Mouse (Mus musculus): ENCODE measurements around the gene Cd300lf. TPM values are rescaled to one million over a fixed set of nuclear protein-coding genes. Genes with fewer than 3 reads are reported as not detected.
A peak's percentile ranks its signal among the peaks of the same experiment; 100 is the strongest.

Cd300lf gene
- polyA plus RNA-seq, 1 experiment from 2014 or later = 0.19 TPM

DNA sequence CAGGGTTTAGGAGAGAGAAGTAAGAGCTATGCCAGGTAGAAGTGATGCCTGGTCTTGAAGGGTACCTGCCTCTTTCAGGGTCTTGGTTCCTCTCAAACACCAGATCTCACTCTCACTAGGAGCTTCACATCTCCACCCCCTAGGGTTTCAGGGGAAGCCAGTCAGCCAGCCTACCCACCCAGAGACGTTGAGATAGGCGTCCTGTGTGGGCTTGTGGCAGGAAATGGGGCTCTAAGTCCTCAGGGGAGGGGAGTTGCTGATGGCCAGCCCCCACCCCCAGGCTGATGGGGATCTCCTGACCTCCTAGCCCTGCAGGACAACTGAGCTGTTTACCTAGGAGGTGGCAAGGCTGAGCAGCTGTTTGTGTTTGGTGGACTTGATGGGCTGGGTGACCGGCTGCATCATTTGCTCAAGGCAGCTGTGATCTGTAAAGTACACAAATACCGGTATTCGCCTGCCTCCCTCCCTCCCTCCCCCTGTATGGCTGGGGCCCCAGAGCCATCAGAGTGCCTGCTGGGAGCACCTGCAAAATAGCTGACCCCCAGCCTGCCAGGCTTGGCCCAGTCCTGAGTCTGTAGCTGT lies 21.4 kb upstream of the Cd300lf start:
- ATAC-seq (ENCODE audit: insufficient number of reproducible peaks, low FRiP score, low TSS enrichment, low read depth) = no peak
- H3K4me1 ChIP-seq (ENCODE audit: control insufficient read depth, insufficient read depth, low read length) = peaks cover 20% of the 10 kb centered on the region
- no peak for DNase-seq (ENCODE audit: low spot score)
- no peak overlapping the region for H3K9ac ChIP-seq (ENCODE audit: low read length)
- H3K9me3 ChIP-seq (ENCODE audit: control insufficient read depth, low read length) = no peaks in the 10 kb centered on the region
- H3K36me3 ChIP-seq (ENCODE audit: control insufficient read depth, insufficient read depth, low read length) = no peaks in the 10 kb centered on the region
- H3K4me2 ChIP-seq (ENCODE audit: low read depth, severe bottlenecking) = no peak overlapping the region
- H3K27me3 ChIP-seq (ENCODE audit: control insufficient read depth, insufficient read depth, low read length) = peaks cover 16% of the 10 kb centered on the region
- H3K27ac ChIP-seq (replicated peaks; ENCODE audit: low read depth, low read length) = no peak overlapping the region
- H3K4me3 ChIP-seq (ENCODE audit: low read depth, low read length) = no peak overlapping the region
- WGBS = 2% methylated on average over 5 of the region's 5 CpGs

DNA sequence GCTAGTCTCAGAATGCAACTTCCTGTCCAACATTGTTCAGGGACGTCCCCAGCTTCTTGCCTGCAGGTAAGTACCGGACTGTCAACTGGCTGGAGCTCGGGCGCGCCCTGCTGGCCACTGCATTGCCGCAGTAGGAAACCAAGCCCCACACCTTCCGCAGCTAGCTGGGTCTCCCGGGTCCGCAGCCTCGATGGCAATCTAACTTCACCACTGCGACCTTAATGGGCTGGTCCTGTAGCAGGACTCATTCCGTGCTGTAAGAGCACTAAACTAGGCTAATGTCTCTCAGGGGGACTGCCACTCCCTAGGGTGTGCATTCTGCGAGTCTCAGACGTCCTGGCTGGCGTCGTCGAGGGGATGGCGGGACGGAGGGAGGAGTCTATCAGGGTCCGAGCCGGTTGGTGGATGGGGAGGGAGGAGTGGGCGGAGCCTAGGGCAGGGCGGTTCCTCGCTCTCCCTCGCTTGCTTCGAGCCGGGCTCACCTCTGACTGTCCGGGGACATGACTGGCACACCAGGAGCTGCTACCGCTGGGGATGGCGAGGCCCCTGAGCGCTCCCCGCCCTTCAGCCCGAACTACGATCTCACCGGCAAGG lies 20.0 kb upstream of the Cd300lf start:
- Histone ChIP-seq H3K36me3 (ENCODE audit: control insufficient read depth, insufficient read depth, low read length) (no peaks in the 10 kb centered on the region), H3K4me3 (ENCODE audit: low read depth, low read length) (peak overlapping the region; percentile 24; the same call in 1 of the 2 replicates), H3K9ac (ENCODE audit: low read length) (no peak overlapping the region), H3K4me1 (ENCODE audit: control insufficient read depth, insufficient read depth, low read length) (peaks cover 20% of the 10 kb centered on the region), H3K27ac (replicated peaks; ENCODE audit: low read depth, low read length) (no peak overlapping the region), H3K27me3 (ENCODE audit: control insufficient read depth, insufficient read depth, low read length) (peaks cover 16% of the 10 kb centered on the region), H3K4me2 (ENCODE audit: low read depth, severe bottlenecking) (peak overlapping the region; percentile 42), H3K9me3 (ENCODE audit: control insufficient read depth, low read length) (no peaks in the 10 kb centered on the region)
- DNase-seq (ENCODE audit: low spot score) (peak; percentile 90), ATAC-seq (ENCODE audit: insufficient number of reproducible peaks, low FRiP score, low TSS enrichment, low read depth) (peak; percentile 45)
- WGBS = under 1% methylated on average over 35 of the region's 35 CpGs

GRCm38 (mm10) chr11:115153088-115153487 lies 19.3 kb upstream of the Cd300lf start:
- H3K36me3 ChIP-seq (ENCODE audit: control insufficient read depth, insufficient read depth, low read length) = no peaks in the 10 kb centered on the region
- H3K9ac ChIP-seq (ENCODE audit: low read length) = no peak overlapping the region
- no peak for DNase-seq (ENCODE audit: low spot score)
- H3K4me2 ChIP-seq (ENCODE audit: low read depth, severe bottlenecking) = no peak overlapping the region
- peaks cover 16% of the 10 kb centered on the region for H3K27me3 ChIP-seq (ENCODE audit: control insufficient read depth, insufficient read depth, low read length)
- WGBS = 77% methylated on average over 9 of the region's 9 CpGs
- no peaks in the 10 kb centered on the region for H3K9me3 ChIP-seq (ENCODE audit: control insufficient read depth, low read length)
- H3K4me3 ChIP-seq (ENCODE audit: low read depth, low read length) = no peak overlapping the region
- H3K27ac ChIP-seq (replicated peaks; ENCODE audit: low read depth, low read length) = no peak overlapping the region
- ATAC-seq (ENCODE audit: insufficient number of reproducible peaks, low FRiP score, low TSS enrichment, low read depth) = no peak
- peaks cover 19% of the 10 kb centered on the region for H3K4me1 ChIP-seq (ENCODE audit: control insufficient read depth, insufficient read depth, low read length)

- peak overlapping the region; percentile 58 for H3K4me2 ChIP-seq (ENCODE audit: low read depth, severe bottlenecking)
- H3K4me3 ChIP-seq (ENCODE audit: low read depth, low read length) = peak overlapping the region; percentile 28
- DNase-seq (ENCODE audit: low spot score) = peak; percentile 90
- peak overlapping the region; percentile 43 for H3K9ac ChIP-seq (ENCODE audit: low read length)
- H3K4me1 ChIP-seq (ENCODE audit: control insufficient read depth, insufficient read depth, low read length) = peaks cover 15% of the 10 kb centered on the region; the same call in 1 of the 2 replicates
- 7% methylated on average over 15 of the region's 15 CpGs for WGBS
- H3K9me3 ChIP-seq (ENCODE audit: control insufficient read depth, low read length) = no peaks in the 10 kb centered on the region
- peaks cover 14% of the 10 kb centered on the region for H3K27me3 ChIP-seq (ENCODE audit: control insufficient read depth, insufficient read depth, low read length)
- H3K36me3 ChIP-seq (ENCODE audit: control insufficient read depth, insufficient read depth, low read length) = no peaks in the 10 kb centered on the region
- H3K27ac ChIP-seq (replicated peaks; ENCODE audit: low read depth, low read length) = no peak overlapping the region
- ATAC-seq (ENCODE audit: insufficient number of reproducible peaks, low FRiP score, low TSS enrichment, low read depth) = peak; percentile 52; the same call in 1 of the 2 replicates
These were observed 18.1 kb upstream of the Cd300lf start for GRCm38 (mm10) chr11:115151755-115152429.

DNA sequence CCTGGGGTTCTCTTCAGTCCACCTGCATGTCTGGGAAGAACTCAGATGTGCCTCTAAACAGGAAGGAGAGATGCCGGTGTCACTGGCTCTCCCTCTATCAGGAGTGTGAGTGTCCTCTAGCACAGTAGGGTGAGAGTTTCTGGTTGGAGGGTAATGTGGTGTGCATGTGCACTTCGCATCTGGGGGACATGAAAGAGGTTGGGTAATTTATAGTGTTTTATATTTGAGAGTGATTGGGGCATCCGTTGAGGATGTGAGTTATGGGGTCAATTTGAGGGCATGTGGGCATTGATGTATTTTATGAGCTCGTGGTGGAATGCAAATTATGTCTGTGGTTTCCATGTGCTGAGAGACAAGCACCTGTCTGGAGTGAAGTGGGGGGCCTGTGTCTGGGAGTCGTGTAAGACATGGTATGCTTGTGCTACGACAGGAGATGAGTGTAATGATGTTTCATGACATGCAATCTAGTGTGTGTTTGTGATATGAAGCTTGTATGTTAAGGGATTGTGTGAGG lies 17.0 kb upstream of the Cd300lf start:
- Histone ChIP-seq H3K9ac (ENCODE audit: low read length) (no peak overlapping the region), H3K4me3 (ENCODE audit: low read depth, low read length) (no peak overlapping the region), H3K9me3 (ENCODE audit: control insufficient read depth, low read length) (no peaks in the 10 kb centered on the region), H3K27ac (replicated peaks; ENCODE audit: low read depth, low read length) (no peak overlapping the region), H3K4me2 (ENCODE audit: low read depth, severe bottlenecking) (no peak overlapping the region), H3K4me1 (ENCODE audit: control insufficient read depth, insufficient read depth, low read length) (peaks cover 15% of the 10 kb centered on the region; the same call in 1 of the 2 replicates), H3K36me3 (ENCODE audit: control insufficient read depth, insufficient read depth, low read length) (no peaks in the 10 kb centered on the region), H3K27me3 (ENCODE audit: control insufficient read depth, insufficient read depth, low read length) (peaks cover 10% of the 10 kb centered on the region)
- 45% methylated on average over 6 of the region's 6 CpGs for WGBS
- no peak for DNase-seq (ENCODE audit: low spot score)
- no peak for ATAC-seq (ENCODE audit: insufficient number of reproducible peaks, low FRiP score, low TSS enrichment, low read depth)

GRCm38 (mm10) chr11:115147813-115148212 lies 14.0 kb upstream of the Cd300lf start:
- no peak overlapping the region for H3K27ac ChIP-seq (replicated peaks; ENCODE audit: low read depth, low read length)
- no peak overlapping the region for H3K4me3 ChIP-seq (ENCODE audit: low read depth, low read length)
- no peaks in the 10 kb centered on the region for H3K9me3 ChIP-seq (ENCODE audit: control insufficient read depth, low read length)
- no peaks in the 10 kb centered on the region for H3K36me3 ChIP-seq (ENCODE audit: control insufficient read depth, insufficient read depth, low read length)
- H3K9ac ChIP-seq (ENCODE audit: low read length) = no peak overlapping the region
- 91% methylated on average over 4 of the region's 4 CpGs for WGBS
- no peaks in the 10 kb centered on the region; the same call in 1 of the 2 replicates for H3K4me1 ChIP-seq (ENCODE audit: control insufficient read depth, insufficient read depth, low read length)
- DNase-seq (ENCODE audit: low spot score) = no peak
- no peaks in the 10 kb centered on the region for H3K27me3 ChIP-seq (ENCODE audit: control insufficient read depth, insufficient read depth, low read length)
- no peak for ATAC-seq (ENCODE audit: insufficient number of reproducible peaks, low FRiP score, low TSS enrichment, low read depth)
- H3K4me2 ChIP-seq (ENCODE audit: low read depth, severe bottlenecking) = no peak overlapping the region

DNA sequence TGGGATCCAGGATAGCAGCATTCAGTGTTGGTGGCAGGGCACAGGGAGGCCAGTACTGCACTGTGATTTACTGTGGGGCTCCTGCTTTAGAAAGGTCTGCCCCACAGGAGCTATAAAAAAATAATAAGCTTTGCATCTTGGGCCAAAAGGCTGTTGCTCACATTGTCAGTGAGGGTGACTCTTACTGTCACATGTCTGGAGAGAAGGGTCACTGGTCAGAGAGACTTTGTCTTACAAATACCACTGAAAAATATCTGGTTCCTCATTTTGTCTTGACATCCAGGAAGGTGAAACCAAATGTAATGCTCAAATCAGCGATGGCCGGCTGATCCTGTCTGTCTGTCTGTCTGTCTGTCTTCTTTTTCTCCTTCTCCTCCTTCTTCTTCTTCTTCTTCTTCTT lies 8.2 kb upstream of the Cd300lf start:
- H3K4me3 ChIP-seq (ENCODE audit: low read depth, low read length) = no peak overlapping the region
- 84% methylated on average over 2 of the region's 2 CpGs for WGBS
- ATAC-seq (ENCODE audit: insufficient number of reproducible peaks, low FRiP score, low TSS enrichment, low read depth) (no peak), DNase-seq (ENCODE audit: low spot score) (no peak)
- H3K27me3 ChIP-seq (ENCODE audit: control insufficient read depth, insufficient read depth, low read length) = no peaks in the 10 kb centered on the region
- no peak overlapping the region for H3K9ac ChIP-seq (ENCODE audit: low read length)
- no peaks in the 10 kb centered on the region for H3K4me1 ChIP-seq (ENCODE audit: control insufficient read depth, insufficient read depth, low read length)
- H3K36me3 ChIP-seq (ENCODE audit: control insufficient read depth, insufficient read depth, low read length) = no peaks in the 10 kb centered on the region
- H3K27ac ChIP-seq (replicated peaks; ENCODE audit: low read depth, low read length) = no peak overlapping the region
- H3K9me3 ChIP-seq (ENCODE audit: control insufficient read depth, low read length) = no peaks in the 10 kb centered on the region
- no peak overlapping the region for H3K4me2 ChIP-seq (ENCODE audit: low read depth, severe bottlenecking)

DNA sequence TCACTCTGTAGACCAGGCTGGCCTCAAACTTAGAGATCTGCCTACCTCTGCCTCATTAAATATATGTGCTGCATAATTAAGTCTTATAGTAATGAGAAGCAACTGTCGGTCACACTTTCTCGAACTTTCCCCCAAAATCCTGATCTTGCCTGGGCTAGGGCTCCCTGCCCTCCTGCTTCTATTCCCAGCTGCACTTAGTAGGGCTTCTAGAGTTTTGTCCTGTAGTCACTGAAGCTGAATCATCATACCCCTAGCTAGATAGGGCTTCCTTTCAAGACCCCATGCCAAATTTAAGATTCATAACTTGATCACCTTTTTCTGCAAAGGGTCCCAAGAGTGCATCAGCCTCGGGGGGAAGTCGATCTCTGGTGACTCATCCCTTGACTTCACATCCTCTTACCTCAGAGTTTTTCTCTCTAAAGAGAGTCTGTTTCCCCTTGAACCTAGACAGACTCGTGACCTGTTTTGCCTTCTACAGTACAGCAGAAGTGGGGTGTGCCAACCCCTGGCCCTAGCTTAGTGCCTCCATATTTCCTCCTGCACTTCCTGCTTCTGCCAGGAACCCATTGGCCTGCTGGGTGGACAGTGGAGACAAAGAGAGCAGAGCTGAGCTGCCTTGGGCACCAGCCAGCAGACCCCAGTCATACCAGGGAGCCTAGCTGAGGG lies 4.9 kb upstream of the Cd300lf start:
- H3K36me3 ChIP-seq (ENCODE audit: control insufficient read depth, insufficient read depth, low read length) = no peaks in the 10 kb centered on the region
- H3K4me2 ChIP-seq (ENCODE audit: low read depth, severe bottlenecking) = no peak overlapping the region
- H3K9ac ChIP-seq (ENCODE audit: low read length) = no peak overlapping the region
- no peak overlapping the region for H3K27ac ChIP-seq (replicated peaks; ENCODE audit: low read depth, low read length)
- 82% methylated on average over 5 of the region's 5 CpGs for WGBS
- DNase-seq (ENCODE audit: low spot score) (no peak), ATAC-seq (ENCODE audit: insufficient number of reproducible peaks, low FRiP score, low TSS enrichment, low read depth) (no peak)
- H3K9me3 ChIP-seq (ENCODE audit: control insufficient read depth, low read length) = no peaks in the 10 kb centered on the region
- H3K27me3 ChIP-seq (ENCODE audit: control insufficient read depth, insufficient read depth, low read length) = no peaks in the 10 kb centered on the region
- H3K4me3 ChIP-seq (ENCODE audit: low read depth, low read length) = no peak overlapping the region
- H3K4me1 ChIP-seq (ENCODE audit: control insufficient read depth, insufficient read depth, low read length) = no peaks in the 10 kb centered on the region

Data from limb, embryonic 11.5 days (tissue).